Mouse (Mus musculus) left cerebral cortex, postnatal 25 days (tissue): ENCODE measurements at regions not wholly inside any gene's neighbourhood (a gene's known extent, or its start where the extent isn't known, plus 50 kb on each side); places are given as distances from the start of the nearest gene placed in this dataset.
"Not testable (repeated sequence)": the region's sequence is repeated elsewhere in the genome, so short reads cannot be mapped to it uniquely, and the experiment has no call there.

Source experiments
- DNase-seq, 2 experiments: peaks; one replicate each; pipeline ENCODE4 v3.0.0; 2022; ENCODE audit warnings: low spot score in 2 of 2, mixed read lengths in 1 of 2
- intact Hi-C: fragments of 180-260 bp; cut with DNase I; formaldehyde crosslinking; loops from one replicate; pipeline ENCODE4 v1.15.1; 2025

DNA sequence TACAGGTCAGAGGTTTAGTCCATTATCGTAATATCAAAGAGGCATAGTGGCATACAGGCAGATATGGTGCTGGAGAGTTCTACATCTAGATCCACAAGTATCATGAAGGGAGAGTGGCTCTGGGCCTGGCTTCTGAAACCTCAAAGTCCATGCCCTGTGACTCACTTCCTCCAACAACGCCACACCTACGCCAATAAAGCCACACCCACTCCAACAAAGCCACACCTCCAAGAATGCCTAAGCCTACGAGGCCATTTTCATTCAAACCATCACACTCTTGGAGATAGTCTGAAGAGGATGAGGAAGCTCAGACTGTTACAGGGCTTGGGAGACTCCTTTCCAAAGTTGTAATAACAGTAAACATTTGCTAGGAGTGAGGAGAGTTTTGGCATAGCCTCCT is 102.6 kb upstream of the Mdm1 start:
- DNase-seq = no peak
- intact Hi-C loops = no loop called here

- DNase-seq = no peak
- intact Hi-C loops = no loop called here
These were observed 100.5 kb upstream of the Mdm1 start for GRCm38 (mm10) chr10:118041068-118041467.

DNA sequence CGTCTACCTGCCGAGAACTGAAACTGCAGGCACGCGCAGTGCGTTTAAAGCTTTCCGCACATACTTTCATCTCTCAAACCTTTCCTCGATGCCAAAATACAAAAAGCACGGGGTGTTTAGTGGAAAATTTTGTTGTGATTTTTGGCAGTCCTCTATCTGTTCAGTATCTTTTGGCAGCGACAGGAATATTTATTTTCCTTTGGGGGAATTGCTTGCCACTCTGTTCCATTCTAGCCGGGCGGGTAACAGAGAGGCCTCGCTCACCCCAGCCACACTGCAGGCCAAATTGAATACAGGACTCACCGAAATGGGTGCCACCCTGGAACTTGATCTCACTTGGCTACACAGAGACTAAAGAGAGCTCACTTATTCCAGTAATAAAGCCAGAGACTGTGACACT is 97.8 kb upstream of the Mdm1 start:
- DNase-seq = no peak
- intact Hi-C loops = no loop called here

- intact Hi-C loops = no loop called here
- DNase-seq = no peak
These were observed 96.8 kb upstream of the Mdm1 start for GRCm38 (mm10) chr10:118044840-118045239.

- no peak for DNase-seq
- intact Hi-C loops = no loop called here
These were observed 96.2 kb upstream of the Mdm1 start for GRCm38 (mm10) chr10:118045427-118045826.

- intact Hi-C loops = no loop called here
These were observed 95.3 kb upstream of the Mdm1 start for GRCm38 (mm10) chr10:118046328-118046727.

DNA sequence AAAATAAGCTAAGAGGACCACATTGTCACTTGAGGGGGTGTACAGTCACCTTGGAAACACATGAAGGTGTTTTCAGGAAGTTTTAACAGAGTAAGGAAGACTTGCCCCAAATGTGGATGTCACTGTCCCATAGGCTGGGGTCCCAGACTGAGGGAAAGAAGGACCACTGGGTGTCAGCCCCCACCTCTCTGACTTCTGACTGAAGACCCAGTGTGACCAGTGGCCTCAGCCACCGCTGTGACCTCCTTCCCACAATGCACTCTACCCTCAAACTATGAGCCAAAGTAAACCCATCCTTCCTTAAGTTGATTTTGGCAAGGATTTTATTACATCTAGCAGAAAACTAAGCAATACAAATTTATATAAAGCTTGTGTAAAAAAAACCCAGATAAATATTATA is 94.8 kb upstream of the Mdm1 start:
- DNase-seq = no peak
- intact Hi-C loops = no loop called here

More at GRCm38 (mm10) chr10:118046328-118046727, 95.3 kb upstream of the Mdm1 start:
- DNase-seq = no peak

- peak in 1 of 2 experiments; percentile 35 for DNase-seq
- intact Hi-C loops = no loop called here
These were observed 92.3 kb upstream of the Mdm1 start for GRCm38 (mm10) chr10:118049330-118049729.

GRCm38 (mm10) chr10:118050152-118050641 is 91.4 kb upstream of the Mdm1 start:
- DNase-seq = no peak
- intact Hi-C loops = no loop called here

DNA sequence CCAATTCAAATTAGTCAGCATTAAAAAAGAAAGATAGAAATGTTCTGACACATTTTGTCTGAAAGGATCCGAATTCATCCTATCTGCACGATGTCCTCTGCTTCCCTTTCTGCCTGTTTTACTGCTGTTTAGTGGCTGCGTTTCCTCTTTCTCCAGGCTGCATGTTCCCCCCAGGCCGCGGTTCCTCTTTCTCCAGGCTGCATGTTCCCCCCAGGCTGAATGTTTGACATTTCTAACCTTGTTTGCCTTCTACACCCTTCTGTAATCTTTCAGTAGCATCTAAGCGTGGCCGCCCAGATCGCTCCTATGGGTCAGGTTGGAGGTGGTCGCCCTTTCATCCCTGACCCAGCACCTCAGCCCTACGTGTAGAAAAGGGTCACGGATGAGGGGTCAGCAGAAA is 89.6 kb upstream of the Mdm1 start:
- intact Hi-C loops = no loop called here
- no peak for DNase-seq

GRCm38 (mm10) chr10:118052477-118052876 is 89.1 kb upstream of the Mdm1 start:
- intact Hi-C loops = no loop called here

GRCm38 (mm10) chr10:118053037-118053436 is 88.6 kb upstream of the Mdm1 start:
- intact Hi-C loops = no loop called here
- no peak for DNase-seq

More at GRCm38 (mm10) chr10:118052477-118052876, 89.1 kb upstream of the Mdm1 start:
- DNase-seq = no peak

GRCm38 (mm10) chr10:118056789-118057271 is 84.8 kb upstream of the Mdm1 start:
- no peak for DNase-seq
- intact Hi-C loops = no loop called here

GRCm38 (mm10) chr10:118057516-118057915 is 84.1 kb upstream of the Mdm1 start:
- DNase-seq = no peak
- intact Hi-C loops = no loop called here

- DNase-seq = no peak
These were observed 76.8 kb upstream of the Mdm1 start for GRCm38 (mm10) chr10:118064816-118065216.

DNA sequence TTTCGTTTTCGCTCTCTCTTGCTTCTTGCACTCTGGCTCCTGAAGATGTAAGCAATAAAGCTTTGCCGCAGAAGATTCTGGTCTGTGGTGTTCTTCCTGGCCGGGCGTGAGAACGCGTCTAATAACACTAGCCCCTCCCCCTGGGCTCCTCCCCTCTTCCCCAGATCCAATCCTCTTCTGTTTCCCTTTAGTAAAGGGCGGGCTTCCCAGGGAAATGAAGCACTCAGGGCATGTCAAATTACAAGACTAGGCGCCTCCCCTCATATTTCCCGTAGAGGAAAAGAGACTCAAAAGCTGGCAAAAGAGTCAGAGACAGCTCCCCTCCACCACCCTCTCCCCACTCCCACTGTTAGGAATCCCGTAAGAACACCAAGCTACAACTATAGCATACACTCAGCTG is 65.3 kb upstream of the Mdm1 start:
- intact Hi-C loops, DNase-seq: not testable (repeated sequence)

More at GRCm38 (mm10) chr10:118064816-118065216, 76.8 kb upstream of the Mdm1 start:
- intact Hi-C loops = no loop called here

GRCm38 (mm10) chr10:118081636-118082166 is 59.9 kb upstream of the Mdm1 start:
- intact Hi-C loops = no loop called here
- no peak for DNase-seq

DNA sequence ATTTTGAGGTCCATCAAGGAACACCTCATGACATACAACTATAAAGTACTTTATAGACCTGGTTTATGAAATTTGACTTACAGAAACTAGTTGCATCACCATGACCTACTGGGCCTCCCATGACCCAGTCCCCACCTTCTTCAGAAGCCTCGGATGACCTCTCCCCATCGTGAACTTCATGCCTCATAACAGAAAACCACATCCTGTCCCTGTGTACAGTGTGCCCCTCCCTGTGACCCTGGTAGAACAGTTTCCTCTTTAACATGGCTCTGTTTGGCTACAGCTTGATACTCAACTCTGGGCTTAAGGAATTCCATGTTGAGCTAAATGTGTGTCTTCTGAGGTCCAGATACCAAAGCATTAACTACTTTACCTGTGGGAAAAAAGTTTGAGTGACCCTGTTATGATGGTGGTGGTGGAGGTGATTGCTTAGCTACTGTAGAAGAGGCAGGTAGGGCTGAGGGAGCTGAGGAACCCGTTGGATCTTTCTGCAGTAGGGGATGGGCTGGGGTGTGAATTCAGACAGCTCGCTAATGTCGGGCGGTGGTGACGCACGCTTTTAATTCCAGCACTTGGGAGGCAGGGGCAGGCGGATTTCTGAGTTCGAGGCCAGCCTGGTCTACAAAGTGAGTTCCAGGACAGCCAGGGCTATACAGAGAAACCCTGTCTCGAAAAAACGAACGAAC is 58.4 kb upstream of the Mdm1 start:
- intact Hi-C loops = no loop called here
- no peak for DNase-seq

DNA sequence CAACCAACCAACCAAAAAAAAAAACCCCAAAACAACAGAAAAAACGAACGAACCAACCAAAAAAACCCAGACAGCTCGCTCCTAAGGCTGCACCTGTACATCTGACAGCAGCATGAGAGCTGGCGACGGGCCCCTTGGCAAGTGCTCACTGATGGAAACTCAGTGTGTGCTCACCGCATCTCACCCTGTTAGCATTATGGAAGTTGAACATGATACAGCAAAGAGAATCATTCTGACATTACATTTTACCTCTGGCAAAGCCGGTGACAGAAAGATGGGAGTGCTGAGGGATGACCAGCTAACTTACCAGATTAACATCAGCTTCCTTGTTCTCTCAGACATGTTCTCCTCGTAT is 57.9 kb upstream of the Mdm1 start:
- intact Hi-C loops = no loop called here
- DNase-seq = no peak

DNA sequence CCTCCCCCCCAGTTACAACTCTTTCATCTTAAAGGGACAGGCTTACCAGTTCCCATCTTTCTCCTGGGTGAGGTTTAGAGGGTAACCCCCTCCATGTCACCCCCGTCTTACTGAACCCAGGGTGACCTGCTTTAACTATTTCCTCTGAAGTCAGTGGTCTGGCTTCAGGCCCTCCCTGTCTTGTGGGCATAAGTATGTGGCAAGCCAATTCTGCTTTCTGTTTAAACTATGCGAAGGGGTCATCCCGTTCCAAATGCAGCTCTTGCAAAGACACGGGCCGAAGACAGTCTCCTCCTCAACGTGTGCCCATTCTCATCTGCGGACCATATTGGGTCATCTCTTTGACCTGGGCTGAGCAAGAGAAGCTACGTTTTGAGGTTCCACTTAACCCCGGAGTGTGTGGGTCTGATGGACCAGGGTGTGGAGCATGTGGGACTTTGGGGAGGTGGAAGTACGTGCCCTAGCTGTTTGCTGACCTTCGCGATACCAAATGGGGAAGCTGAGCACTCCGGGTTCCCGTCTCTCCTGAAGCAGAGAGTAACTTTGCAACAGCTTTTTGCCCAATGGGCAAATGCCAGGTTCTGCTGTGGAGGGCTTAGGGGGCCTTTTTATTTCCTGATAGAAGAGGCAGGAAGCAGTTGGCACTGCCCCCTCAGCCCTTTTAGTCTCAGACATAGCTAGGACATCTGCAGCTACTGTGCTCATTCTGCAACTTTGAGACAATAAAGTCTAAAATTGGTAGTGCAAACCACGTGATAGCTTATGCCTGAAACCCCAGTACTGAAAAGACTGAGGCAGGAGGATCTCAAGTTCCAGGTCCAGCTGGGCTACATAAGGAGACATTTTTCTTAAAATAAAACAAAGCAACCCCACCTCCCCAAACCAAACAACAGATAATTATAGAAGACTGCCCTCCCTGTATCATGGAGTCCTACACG is 56.3 kb upstream of the Mdm1 start:
- intact Hi-C loops = no loop called here
- no peak for DNase-seq
